Mouse (Mus musculus) heart, postnatal 0 days (tissue): ENCODE measurements at regions not wholly inside any gene's neighbourhood (a gene's known extent, or its start where the extent isn't known, plus 50 kb on each side); places are given as distances from the start of the nearest gene placed in this dataset.

ENCODE experiments used
- CTCF ChIP-seq: IDR thresholded peaks from 2 replicates; pipeline ENCODE4 v1.5.1; 2016; ENCODE audit warnings: antibody characterized with exemption, control low read depth, low read depth
- EP300 ChIP-seq: IDR thresholded peaks from 2 replicates; pipeline ENCODE4 v1.6.1; 2016; ENCODE audit warnings: antibody characterized with exemption, low read depth

- no peak for TF ChIP-seq EP300
- TF ChIP-seq CTCF = no peak
Measured at GRCm38 (mm10) chr4:140307481-140307880, 60.9 kb upstream of the Igsf21 start.
